Mouse (Mus musculus) retina, postnatal 7 days (tissue): Measurements from ENCODE around the gene Traf3ip2.

Experiments
- DNase-seq: peaks from one replicate; pipeline ENCODE4 v3.0.0-alpha.2; 2012; ENCODE audit warnings: low read depth, low spot score

Gene Traf3ip2

GRCm38 (mm10) chr10:39600115-39600514 lies 12.6 kb upstream of the Traf3ip2 start:
- DNase-seq = no peak

GRCm38 (mm10) chr10:39601068-39601467 lies 11.7 kb upstream of the Traf3ip2 start:
- no peak for DNase-seq

GRCm38 (mm10) chr10:39606434-39606833 lies 6.3 kb upstream of the Traf3ip2 start:
- DNase-seq = no peak

- no peak for DNase-seq
Measured at GRCm38 (mm10) chr10:39611234-39611633, 1.5 kb upstream of the Traf3ip2 start.

DNA sequence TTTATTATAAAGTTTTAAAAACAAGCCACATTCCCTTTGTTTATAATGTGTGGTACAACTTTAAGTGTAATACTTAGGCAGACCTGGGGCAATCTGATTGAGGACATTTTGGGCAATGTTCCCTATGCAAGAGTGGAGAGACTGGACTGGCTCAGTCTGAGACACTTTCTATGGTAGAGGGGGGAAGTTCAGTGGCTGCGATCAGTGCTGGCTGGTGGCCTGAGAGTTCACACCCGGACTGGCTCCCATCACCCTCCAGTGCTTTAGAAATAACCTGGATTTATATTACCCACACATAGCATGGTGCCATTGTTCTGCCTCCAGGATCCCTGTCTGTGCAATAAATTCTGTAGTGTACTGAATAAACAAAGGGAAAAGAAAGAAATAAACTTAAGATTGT lies 603 bp upstream of the Traf3ip2 start:
- DNase-seq = no peak

- no peak for DNase-seq
Measured at GRCm38 (mm10) chr10:39612989-39613831, 476 bp downstream of the Traf3ip2 start.

- DNase-seq = no peak
Measured at GRCm38 (mm10) chr10:39613973-39614372, 1.2 kb downstream of the Traf3ip2 start.

- DNase-seq = no peak
Measured at GRCm38 (mm10) chr10:39614676-39615075, 1.9 kb downstream of the Traf3ip2 start.

- DNase-seq = no peak
Measured at GRCm38 (mm10) chr10:39615531-39616229, 2.9 kb downstream of the Traf3ip2 start.

DNA sequence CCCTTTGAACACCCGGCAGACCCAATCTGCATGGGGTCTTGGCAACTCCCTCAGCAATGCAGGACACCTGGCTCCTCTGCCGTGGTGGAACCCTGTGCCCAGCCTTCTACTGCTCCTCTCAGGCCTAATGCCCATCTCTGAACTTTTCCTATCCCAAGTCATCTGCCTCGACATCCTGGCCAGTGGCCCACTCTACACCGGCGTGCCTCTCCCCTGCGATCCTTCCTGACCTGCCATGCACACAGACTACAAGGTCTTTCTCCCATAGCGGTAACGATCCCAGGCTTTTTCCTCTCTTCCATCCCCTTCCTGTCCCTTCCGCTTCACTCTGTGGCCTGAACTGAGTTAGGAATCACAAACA lies 3.5 kb downstream of the Traf3ip2 start:
- DNase-seq = no peak

- DNase-seq = no peak
Measured at GRCm38 (mm10) chr10:39616626-39617025, 3.9 kb downstream of the Traf3ip2 start.

DNA sequence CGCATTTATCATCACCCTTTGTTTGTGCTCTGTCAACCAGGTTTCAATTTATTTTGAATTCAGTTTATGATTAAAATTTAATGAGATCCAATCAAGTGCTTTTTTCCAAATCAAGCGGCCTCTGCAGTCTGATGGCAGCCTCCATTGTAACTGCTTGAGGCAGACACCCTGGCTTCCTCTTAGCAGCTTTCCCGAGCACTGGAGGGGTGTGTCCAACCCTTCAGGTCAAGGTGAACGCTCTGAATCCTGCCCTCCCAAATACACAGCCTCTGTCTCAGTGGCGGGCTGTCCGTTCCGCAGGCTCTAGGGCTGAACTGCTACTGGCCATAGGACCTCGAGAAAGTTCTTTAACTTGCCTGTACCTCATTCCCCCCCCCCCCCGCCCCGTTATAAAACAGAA lies 5.7 kb downstream of the Traf3ip2 start:
- DNase-seq = no peak

GRCm38 (mm10) chr10:39620626-39621025 lies 7.9 kb downstream of the Traf3ip2 start:
- DNase-seq = no peak

DNA sequence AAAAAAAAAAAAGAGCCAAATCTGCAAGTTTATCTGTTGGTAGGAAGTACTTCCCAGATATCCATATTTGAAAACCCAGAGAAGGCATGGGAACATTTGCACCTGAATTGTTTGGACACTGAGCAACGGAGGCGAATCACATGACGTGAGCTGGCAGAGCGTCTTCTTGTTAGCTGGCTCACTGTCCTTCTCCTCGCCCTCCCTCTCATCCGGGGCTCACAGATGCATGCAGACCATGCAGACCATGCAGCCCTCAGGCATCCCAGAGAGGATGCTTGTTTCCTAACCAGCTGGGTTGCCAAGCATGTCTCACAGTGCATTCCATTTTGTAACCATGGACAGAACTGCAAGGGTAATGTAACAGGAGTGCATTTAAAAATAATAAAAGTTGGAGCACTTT lies 11.1 kb downstream of the Traf3ip2 start:
- DNase-seq = no peak

DNA sequence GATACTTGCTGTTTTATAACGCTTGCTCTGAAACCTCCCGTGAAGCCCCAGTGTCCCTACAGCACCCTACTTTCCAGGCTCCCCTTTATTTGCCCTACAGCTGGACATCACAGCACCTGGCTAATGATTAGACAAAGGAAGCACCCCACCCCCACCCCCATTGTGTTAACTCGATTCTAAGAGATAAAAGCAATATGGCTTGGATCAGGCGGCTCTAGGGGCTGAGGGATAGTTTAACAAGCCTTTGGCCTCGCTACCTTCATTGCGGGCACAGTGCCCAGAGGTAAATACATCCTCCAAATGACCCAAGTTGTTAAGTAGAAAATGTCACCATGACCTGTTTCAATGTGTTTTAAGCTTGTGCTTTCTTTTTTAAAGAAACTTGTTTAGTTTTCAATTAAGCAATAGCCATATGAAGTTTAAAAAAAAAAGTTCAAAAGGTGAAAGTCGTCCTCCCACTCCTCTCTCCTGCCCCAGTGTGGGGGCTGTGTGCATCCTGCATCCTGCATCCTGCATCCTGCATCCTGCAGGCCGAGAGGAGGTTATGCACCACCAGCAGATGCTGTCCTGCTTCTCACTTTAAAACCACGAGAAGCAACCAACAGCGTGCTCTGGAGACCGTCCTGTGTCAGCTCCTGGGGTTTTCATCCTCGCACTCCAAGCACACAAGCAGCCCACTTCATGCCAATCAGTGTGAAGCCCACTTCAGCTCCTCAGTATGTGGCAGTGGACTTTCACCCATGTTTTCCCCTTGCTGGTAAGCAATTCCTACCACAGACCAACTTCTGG lies 12.3 kb downstream of the Traf3ip2 start:
- DNase-seq = no peak

DNA sequence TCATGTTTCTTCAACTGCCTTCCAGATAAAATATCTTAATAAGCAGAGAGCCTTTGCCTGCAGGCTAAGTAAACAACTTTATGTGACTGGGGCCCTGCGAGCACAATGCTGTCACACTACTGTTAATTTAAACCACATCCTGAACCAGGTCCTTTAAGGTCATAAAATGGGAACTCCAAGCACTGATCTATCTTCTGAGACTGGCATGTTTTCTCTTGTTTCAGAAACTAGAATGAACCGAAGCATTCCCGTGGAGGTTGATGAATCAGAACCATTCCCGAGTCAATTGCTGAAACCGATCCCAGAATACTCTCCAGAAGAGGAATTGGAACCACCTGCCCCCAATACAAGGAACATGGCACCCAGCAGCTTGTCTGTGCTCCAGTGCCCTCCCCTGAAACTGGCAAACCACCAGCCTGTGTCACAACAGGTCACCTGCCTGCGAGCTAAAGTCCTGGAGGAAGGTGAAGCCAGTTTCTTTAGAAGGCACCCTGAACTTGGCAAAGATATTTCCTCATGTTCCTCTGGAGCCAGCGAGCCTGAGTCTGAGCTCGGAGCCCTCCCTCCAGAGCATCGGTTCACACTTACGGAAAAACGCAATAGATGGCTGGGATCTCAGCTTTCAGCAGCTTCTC lies 13.0 kb downstream of the Traf3ip2 start:
- no peak for DNase-seq

- no peak for DNase-seq
Measured at GRCm38 (mm10) chr10:39626376-39626775, 13.6 kb downstream of the Traf3ip2 start.

DNA sequence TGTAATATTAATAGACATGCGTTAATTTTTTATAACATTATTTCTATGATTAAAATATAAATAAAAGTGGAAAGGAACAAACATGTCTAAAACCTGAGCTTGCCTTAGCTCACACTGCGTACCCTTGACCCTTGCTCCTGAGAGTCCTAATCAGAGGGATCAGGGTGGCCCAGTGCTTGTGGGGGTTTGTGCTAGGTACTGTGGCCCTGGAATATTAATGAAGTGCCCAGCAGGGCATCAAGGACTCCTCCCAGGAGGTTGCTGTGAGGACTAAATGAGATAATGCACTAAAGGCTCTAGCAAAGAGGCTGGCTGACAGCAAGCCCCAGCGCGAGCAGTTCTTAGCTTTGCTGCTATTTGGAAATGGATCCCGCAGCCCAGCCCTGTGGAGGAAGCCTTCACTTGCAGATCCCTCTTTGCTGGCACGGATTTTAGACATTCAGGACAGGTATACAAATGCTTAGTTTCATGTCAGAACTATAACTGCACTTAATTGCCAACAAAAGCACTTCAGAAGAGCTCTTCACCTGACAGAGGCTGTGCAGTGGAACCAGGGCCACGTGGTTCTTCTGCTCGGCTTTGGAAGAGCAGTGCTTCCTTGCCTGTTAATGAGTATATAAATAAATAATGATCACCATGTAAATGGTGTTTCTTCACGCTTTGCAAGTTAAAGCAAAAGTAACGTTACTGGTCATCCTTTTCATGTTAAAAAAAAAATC lies 16.2 kb downstream of the Traf3ip2 start:
- no peak for DNase-seq

DNA sequence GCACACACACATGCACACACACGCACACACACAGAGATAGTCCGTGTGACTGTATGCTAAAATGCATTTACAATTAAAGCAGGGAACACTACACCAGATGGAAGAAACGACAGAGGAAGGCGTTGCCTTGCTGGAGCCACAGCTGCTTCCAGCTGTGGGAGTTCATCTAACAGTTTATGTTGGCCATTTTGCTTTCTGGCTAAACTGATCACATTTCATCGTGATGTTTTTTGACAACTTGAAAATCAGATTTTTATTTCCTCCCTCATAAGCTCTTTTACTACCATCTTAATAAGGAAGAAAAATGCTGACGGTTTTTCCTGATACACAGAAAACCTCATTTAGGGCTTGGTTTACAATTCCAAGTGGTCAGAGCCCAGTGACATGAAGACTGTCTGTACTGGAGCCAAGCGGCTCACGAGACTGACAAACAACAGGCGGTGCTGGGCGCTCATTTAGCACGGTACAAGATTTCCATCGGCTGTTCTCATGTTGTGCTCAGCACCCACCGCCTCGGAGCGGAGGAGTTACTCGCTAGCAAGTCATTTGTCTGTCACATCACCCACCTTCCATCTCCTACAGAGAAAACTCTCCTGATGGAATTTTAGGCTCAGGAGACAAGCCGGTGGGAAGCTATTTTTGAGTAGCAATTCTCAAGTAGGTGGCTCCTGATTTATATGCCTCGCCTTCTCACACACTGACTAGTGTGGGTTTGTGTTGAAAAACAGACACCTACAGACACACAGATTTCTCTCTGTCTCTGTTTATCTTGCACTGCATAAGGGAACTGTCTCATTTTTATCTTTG lies 17.2 kb downstream of the Traf3ip2 start:
- no peak for DNase-seq

DNA sequence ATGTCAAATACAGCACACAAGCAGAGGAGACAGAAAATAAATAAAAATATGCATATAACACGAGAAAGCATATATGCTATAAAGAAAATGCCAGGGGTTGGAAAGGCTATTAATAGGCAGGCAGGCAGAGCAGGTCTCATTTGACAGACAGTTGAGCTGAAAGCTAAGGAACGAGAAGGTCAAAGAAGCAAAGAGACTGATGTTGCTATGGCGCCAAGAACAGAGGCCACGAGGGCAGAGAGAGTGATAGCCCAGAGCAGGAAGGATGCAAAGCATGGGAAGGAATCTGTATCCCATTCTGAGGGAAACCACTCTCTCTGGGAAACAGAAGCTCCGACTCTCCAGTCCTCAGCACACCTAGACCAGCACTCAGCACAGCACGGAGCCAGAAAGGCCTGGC lies 18.1 kb downstream of the Traf3ip2 start:
- no peak for DNase-seq
